Mouse (Mus musculus): ENCODE results near the gene Adam1b. TPM values are rescaled to one million over a fixed set of nuclear protein-coding genes. Genes with fewer than 3 reads are reported as not detected.

Adam1b gene
- polyA plus RNA-seq, 1 experiment = 0.02 TPM

GRCm38 (mm10) chr5:121474610-121475009 is 28.6 kb downstream of the Adam1b start:
- Histone ChIP-seq H3K36me3 (ENCODE audit: control insufficient read depth, insufficient read depth) (no peaks in the 10 kb centered on the region), H3K79me2 (ENCODE audit: control insufficient read depth, insufficient read depth) (no peaks in the 10 kb centered on the region), H3K4me3 (no peak overlapping the region), H3K27me3 (ENCODE audit: control insufficient read depth, insufficient read depth, insufficient read length) (no peaks in the 10 kb centered on the region), H3K4me2 (ENCODE audit: low read depth) (no peak overlapping the region), H3ac (ENCODE audit: control insufficient read depth, insufficient read length) (no peak overlapping the region)
- no peak for TF ChIP-seq TCF12 (IDR thresholded peaks at IDR 0.05; ENCODE audit: insufficient read depth, poor library complexity, severe bottlenecking)
- no peak for TF ChIP-seq REST (IDR thresholded peaks at IDR 0.05; ENCODE audit: insufficient read depth, insufficient read length)
- no peak for TF ChIP-seq E2F4 (IDR thresholded peaks at IDR 0.05; ENCODE audit: insufficient read depth)
- no peak for TF ChIP-seq POLR2AphosphoS2 (IDR thresholded peaks at IDR 0.05; ENCODE audit: insufficient read length, low read depth)
- no peak for TF ChIP-seq USF1 (IDR thresholded peaks at IDR 0.05; ENCODE audit: low read depth)
- no peak for TF ChIP-seq MAX (IDR thresholded peaks at IDR 0.05; ENCODE audit: low read depth)
- no peak for TF ChIP-seq TCF3 (IDR thresholded peaks at IDR 0.05; ENCODE audit: insufficient read length, low read depth)
- no peak for TF ChIP-seq POLR2A (IDR thresholded peaks at IDR 0.05; ENCODE audit: insufficient read length, low read depth)
- TF ChIP-seq CEBPB (IDR thresholded peaks at IDR 0.05; ENCODE audit: insufficient read depth, poor library complexity, severe bottlenecking) = no peak
- no peak for TF ChIP-seq SRF (IDR thresholded peaks at IDR 0.05; ENCODE audit: control insufficient read depth, insufficient read length, low read depth)
- TF ChIP-seq MYOD1 (IDR thresholded peaks at IDR 0.05; ENCODE audit: control insufficient read depth in 1 of 3, insufficient read length in 2 of 3, low read depth in 2 of 3) = no peak
- TF ChIP-seq MYOG (IDR thresholded peaks at IDR 0.05; ENCODE audit: control insufficient read depth in 1 of 3, insufficient read depth in 1 of 3, insufficient read length in 2 of 3, low read depth in 2 of 3) = no peak

GRCm38 (mm10) chr5:121472411-121472810 is 30.8 kb downstream of the Adam1b start:
- H3K4me3 ChIP-seq = no peak overlapping the region
- no peaks in the 10 kb centered on the region for H3K79me2 ChIP-seq (ENCODE audit: control insufficient read depth, insufficient read depth)
- H3K27me3 ChIP-seq (ENCODE audit: control insufficient read depth, insufficient read depth, insufficient read length) = peaks cover 6% of the 10 kb centered on the region
- H3K36me3 ChIP-seq (ENCODE audit: control insufficient read depth, insufficient read depth) = no peaks in the 10 kb centered on the region
- no peak overlapping the region for H3ac ChIP-seq (ENCODE audit: control insufficient read depth, insufficient read length)
- no peak overlapping the region for H3K4me2 ChIP-seq (ENCODE audit: low read depth)
- no peak for TF ChIP-seq POLR2A (IDR thresholded peaks at IDR 0.05; ENCODE audit: insufficient read length, low read depth)
- TF ChIP-seq TCF12 (IDR thresholded peaks at IDR 0.05; ENCODE audit: insufficient read depth, poor library complexity, severe bottlenecking) = no peak
- no peak for TF ChIP-seq POLR2AphosphoS2 (IDR thresholded peaks at IDR 0.05; ENCODE audit: insufficient read length, low read depth)
- TF ChIP-seq E2F4 (IDR thresholded peaks at IDR 0.05; ENCODE audit: insufficient read depth) = no peak
- no peak for TF ChIP-seq SRF (IDR thresholded peaks at IDR 0.05; ENCODE audit: control insufficient read depth, insufficient read length, low read depth)
- TF ChIP-seq CEBPB (IDR thresholded peaks at IDR 0.05; ENCODE audit: insufficient read depth, poor library complexity, severe bottlenecking) = no peak

DNA sequence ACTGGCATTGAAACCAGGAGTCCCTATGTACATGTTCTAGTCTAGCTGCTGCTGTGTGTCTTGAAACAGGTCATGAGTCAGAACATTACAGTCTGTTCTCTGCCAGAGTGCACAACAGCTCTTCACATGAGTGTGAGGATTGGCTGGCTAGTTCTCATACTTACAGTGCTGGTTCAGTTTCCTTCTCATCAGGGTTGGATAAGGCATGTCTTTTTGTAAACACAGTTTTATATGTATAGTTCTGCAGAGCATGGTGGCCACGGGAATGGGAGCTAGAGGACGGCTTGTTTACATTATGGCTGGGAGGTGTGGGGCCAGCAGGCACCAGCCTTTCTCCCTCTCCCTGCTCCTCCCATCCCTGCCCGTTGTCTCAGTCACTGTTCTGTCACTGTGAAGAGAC is 33.7 kb downstream of the Adam1b start:
- H3K36me3 ChIP-seq (ENCODE audit: control insufficient read depth, insufficient read depth) = no peaks in the 10 kb centered on the region
- H3K4me3 ChIP-seq = no peak overlapping the region
- H3K27me3 ChIP-seq (ENCODE audit: control insufficient read depth, insufficient read depth, insufficient read length) = peaks cover 7% of the 10 kb centered on the region
- H3ac ChIP-seq (ENCODE audit: control insufficient read depth, insufficient read length) = no peak overlapping the region
- no peaks in the 10 kb centered on the region for H3K79me2 ChIP-seq (ENCODE audit: control insufficient read depth, insufficient read depth)
- TF ChIP-seq MYOG (IDR thresholded peaks at IDR 0.05; ENCODE audit: control insufficient read depth in 1 of 3, insufficient read depth in 1 of 3, insufficient read length in 2 of 3, low read depth in 2 of 3) = no peak
- no peak for TF ChIP-seq MYOD1 (IDR thresholded peaks at IDR 0.05; ENCODE audit: control insufficient read depth in 1 of 3, insufficient read length in 2 of 3, low read depth in 2 of 3)
- TF ChIP-seq POLR2A (IDR thresholded peaks at IDR 0.05; ENCODE audit: insufficient read length, low read depth) = no peak
- no peak for TF ChIP-seq SRF (IDR thresholded peaks at IDR 0.05; ENCODE audit: control insufficient read depth, insufficient read length, low read depth)
- TF ChIP-seq TCF12 (IDR thresholded peaks at IDR 0.05; ENCODE audit: insufficient read depth, poor library complexity, severe bottlenecking) = no peak
- TF ChIP-seq CEBPB (IDR thresholded peaks at IDR 0.05; ENCODE audit: insufficient read depth, poor library complexity, severe bottlenecking) = no peak
- no peak for TF ChIP-seq REST (IDR thresholded peaks at IDR 0.05; ENCODE audit: insufficient read depth, insufficient read length)
- TF ChIP-seq POLR2AphosphoS2 (IDR thresholded peaks at IDR 0.05; ENCODE audit: insufficient read length, low read depth) = no peak
- TF ChIP-seq MAX (IDR thresholded peaks at IDR 0.05; ENCODE audit: low read depth) = no peak
- TF ChIP-seq USF1 (IDR thresholded peaks at IDR 0.05; ENCODE audit: low read depth) = no peak
- TF ChIP-seq E2F4 (IDR thresholded peaks at IDR 0.05; ENCODE audit: insufficient read depth) = no peak
- TF ChIP-seq TCF3 (IDR thresholded peaks at IDR 0.05; ENCODE audit: insufficient read length, low read depth) = no peak
- no peak overlapping the region for H3K4me2 ChIP-seq (ENCODE audit: low read depth)

DNA sequence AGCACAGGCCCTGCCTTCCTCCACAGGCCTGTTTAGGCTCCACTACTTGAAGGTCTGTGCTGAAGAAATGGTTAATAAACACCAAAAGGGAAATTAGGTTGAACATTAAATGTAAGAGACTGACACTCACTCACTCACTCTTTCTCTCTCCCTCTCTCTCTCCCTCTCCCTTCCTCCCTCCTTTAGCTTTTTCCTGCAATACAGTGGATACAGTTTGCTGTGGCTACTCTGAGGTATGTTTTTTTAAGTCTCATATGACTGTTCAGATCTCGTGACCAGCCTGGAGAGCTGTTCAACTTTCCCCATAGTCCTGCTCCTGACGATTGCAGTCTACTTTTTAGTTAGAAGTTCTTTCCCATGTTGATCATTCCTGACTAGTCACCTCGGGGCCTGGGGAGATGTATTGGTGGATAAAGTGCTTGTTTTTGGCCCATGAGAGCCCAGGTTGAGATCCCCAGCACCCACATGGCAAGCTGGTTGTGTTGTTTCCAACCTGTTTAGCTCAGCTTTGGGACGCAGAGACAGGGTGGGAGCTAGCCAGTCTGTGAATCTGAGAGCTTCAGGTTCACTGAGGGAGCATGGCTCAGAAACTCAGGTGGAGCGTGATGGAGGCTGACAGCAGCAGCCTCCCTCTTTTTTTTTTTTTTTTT is 39.5 kb downstream of the Adam1b start:
- H3K79me2 ChIP-seq (ENCODE audit: control insufficient read depth, insufficient read depth) = no peaks in the 10 kb centered on the region
- H3ac ChIP-seq (ENCODE audit: control insufficient read depth, insufficient read length) = no peak overlapping the region
- H3K4me3 ChIP-seq = no peak overlapping the region
- peaks cover 7% of the 10 kb centered on the region for H3K27me3 ChIP-seq (ENCODE audit: control insufficient read depth, insufficient read depth, insufficient read length)
- no peaks in the 10 kb centered on the region for H3K36me3 ChIP-seq (ENCODE audit: control insufficient read depth, insufficient read depth)
- no peak for TF ChIP-seq POLR2A (IDR thresholded peaks at IDR 0.05; ENCODE audit: insufficient read length, low read depth)
- TF ChIP-seq MAX (IDR thresholded peaks at IDR 0.05; ENCODE audit: low read depth) = no peak
- TF ChIP-seq TCF12 (IDR thresholded peaks at IDR 0.05; ENCODE audit: insufficient read depth, poor library complexity, severe bottlenecking) = no peak
- TF ChIP-seq POLR2AphosphoS2 (IDR thresholded peaks at IDR 0.05; ENCODE audit: insufficient read length, low read depth) = no peak
- no peak for TF ChIP-seq REST (IDR thresholded peaks at IDR 0.05; ENCODE audit: insufficient read depth, insufficient read length)
- TF ChIP-seq TCF3 (IDR thresholded peaks at IDR 0.05; ENCODE audit: insufficient read length, low read depth) = no peak
- TF ChIP-seq CEBPB (IDR thresholded peaks at IDR 0.05; ENCODE audit: insufficient read depth, poor library complexity, severe bottlenecking) = no peak
- TF ChIP-seq USF1 (IDR thresholded peaks at IDR 0.05; ENCODE audit: low read depth) = no peak
- no peak overlapping the region for H3K4me2 ChIP-seq (ENCODE audit: low read depth)

GRCm38 (mm10) chr5:121462967-121463366 is 40.3 kb downstream of the Adam1b start:
- Histone ChIP-seq H3ac (ENCODE audit: control insufficient read depth, insufficient read length) (no peak overlapping the region), H3K4me3 (no peak overlapping the region), H3K36me3 (ENCODE audit: control insufficient read depth, insufficient read depth) (no peaks in the 10 kb centered on the region), H3K4me2 (ENCODE audit: low read depth) (no peak overlapping the region), H3K79me2 (ENCODE audit: control insufficient read depth, insufficient read depth) (no peaks in the 10 kb centered on the region), H3K27me3 (ENCODE audit: control insufficient read depth, insufficient read depth, insufficient read length) (peaks cover 7% of the 10 kb centered on the region)
- TF ChIP-seq TCF3 (IDR thresholded peaks at IDR 0.05; ENCODE audit: insufficient read length, low read depth) (no peak), SRF (IDR thresholded peaks at IDR 0.05; ENCODE audit: control insufficient read depth, insufficient read length, low read depth) (no peak), CEBPB (IDR thresholded peaks at IDR 0.05; ENCODE audit: insufficient read depth, poor library complexity, severe bottlenecking) (no peak), E2F4 (IDR thresholded peaks at IDR 0.05; ENCODE audit: insufficient read depth) (no peak), MYOD1 (IDR thresholded peaks at IDR 0.05; ENCODE audit: control insufficient read depth in 1 of 3, insufficient read length in 2 of 3, low read depth in 2 of 3) (no peak), MAX (IDR thresholded peaks at IDR 0.05; ENCODE audit: low read depth) (no peak), POLR2AphosphoS2 (IDR thresholded peaks at IDR 0.05; ENCODE audit: insufficient read length, low read depth) (no peak)

All from myocyte (in vitro differentiated cells).